ENCODE assay signal across 9 mouse cellular contexts in genomic region chr17:29155355-29156135, GRCm38 (mm10). TPM values are rescaled to one million over a fixed set of nuclear protein-coding genes. Genes with fewer than 3 reads are reported as not detected.
A peak's percentile ranks its signal among the peaks of the same experiment; 100 is the strongest.
DNase-seq lines count a peak whose midpoint lies in the region; ATAC-seq and TF ChIP-seq lines count a peak whose summit lies in the region.
"Had no signal": no experiment of that assay in that cellular context is flagged by ENCODE, and none has a peak within 500 bp of the region (broad histone marks: within the 10 kb centered on the region; RNA-seq: fewer than 3 reads in every experiment).

No protein-coding gene starts in this region.

- peak overlapping the region; percentile 67; the same call in 1 of the 2 replicates for H3K27ac ChIP-seq in ES-E14 (ENCODE audit: insufficient read depth, low read depth, low read length, poor library complexity, severe bottlenecking)
- H3K27ac ChIP-seq in intestine, embryonic 14.5 days (ENCODE audit: low read depth) = peak overlapping the region; percentile 23; the same call in 1 of the 2 replicates
- H3K27ac ChIP-seq: liver, embryonic 15.5 days had no signal

- intact Hi-C loops in left cerebral cortex, postnatal 10 days (cut with DNase I) = no loop called here

- H3K4me3 ChIP-seq in ES-E14 (ENCODE audit: insufficient read depth in 1 of 2, low read depth in 1 of 2, low read length in 2 of 2, poor library complexity in 1 of 2, severe bottlenecking in 1 of 2) = peak overlapping the region; percentile 45 to 47; a peak in 3 of 4 replicates
- H3K4me3 ChIP-seq in intestine, embryonic 14.5 days (ENCODE audit: low read depth, low read length) = no peak overlapping the region
- H3K4me3 ChIP-seq: liver, embryonic 15.5 days had no signal

- H3K9ac ChIP-seq in ES-E14 (ENCODE audit: insufficient read depth, low read depth, low read length, poor library complexity, severe bottlenecking) = peak overlapping the region; percentile 0; the same call in 1 of the 2 replicates
- H3K9ac ChIP-seq in intestine, embryonic 14.5 days (ENCODE audit: low read length) = no peak overlapping the region
- H3K9ac ChIP-seq: liver, embryonic 15.5 days had no signal

- no peak for ATAC-seq in intestine, embryonic 14.5 days (replicated peaks; ENCODE audit: low FRiP score, low TSS enrichment, low read depth)

- H3K9me3 ChIP-seq in ES-E14 (ENCODE audit: control insufficient read depth, insufficient read depth, low read depth, low read length) = no peaks in the 10 kb centered on the region
- H3K9me3 ChIP-seq in intestine, embryonic 14.5 days (ENCODE audit: control insufficient read depth, low read length) = no peaks in the 10 kb centered on the region
- H3K9me3 ChIP-seq: liver, embryonic 15.5 days had no signal

- peaks cover 2 to 39% of the 10 kb centered on the region in 2 experiments; a peak in 2 of 4 replicates for H3K4me1 ChIP-seq in ES-E14 (ENCODE audit: control insufficient read depth in 2 of 2, insufficient read depth in 2 of 2, low read length in 2 of 2, poor library complexity in 1 of 2)
- H3K4me1 ChIP-seq in intestine, embryonic 14.5 days (replicated peaks; ENCODE audit: control insufficient read depth, insufficient read depth, low read length) = peaks cover 7% of the 10 kb centered on the region; the same call in 1 of the 2 replicates
- H3K4me1 ChIP-seq: liver, embryonic 15.5 days had no signal

- H3K27me3 ChIP-seq in intestine, embryonic 14.5 days (replicated peaks; ENCODE audit: control insufficient read depth, insufficient read depth, low read length) = no peaks in the 10 kb centered on the region
- H3K27me3 ChIP-seq: liver, embryonic 15.5 days had no signal

- H3K36me3 ChIP-seq in ES-E14 (ENCODE audit: control insufficient read depth, insufficient read depth, low read length, poor library complexity, severe bottlenecking) = no peaks in the 10 kb centered on the region; the same call in 1 of the 2 replicates
- no peaks in the 10 kb centered on the region for H3K36me3 ChIP-seq in intestine, embryonic 14.5 days (ENCODE audit: control insufficient read depth, insufficient read depth, low read length)
- H3K36me3 ChIP-seq: liver, embryonic 15.5 days had no signal

- DNase-seq in left cerebral cortex, adult 11 months (ENCODE audit: low spot score) = peak; percentile 57
- DNase-seq in left cerebral cortex, postnatal 10 days (ENCODE audit: extremely low spot score in 1 of 2, low spot score in 2 of 2) = no peak
- DNase-seq in ES-E14 (ENCODE audit: low read depth, low spot score) = no peak
- DNase-seq in intestine, embryonic 14.5 days (ENCODE audit: low spot score) = no peak
- DNase-seq in right cerebral cortex, postnatal 10 days (ENCODE audit: low spot score in 2 of 2) = peak; percentile 63 to 69
- no peak for DNase-seq in gastrocnemius, adult 8-10 months (ENCODE audit: low spot score in 2 of 2)
- DNase-seq in kidney, adult 11 months = no peak
- DNase-seq in heart, adult 18-20 months = no peak

- in situ Hi-C loops in ES-E14 (cut with MboI; ENCODE audit: low sequenced_read_pairs in 2 of 2, unreplicated experiment in 2 of 2) = no loop called here

- H3K4me2 ChIP-seq in intestine, embryonic 14.5 days (ENCODE audit: low read length) = no peak overlapping the region
- H3K4me2 ChIP-seq: liver, embryonic 15.5 days had no signal

- WGBS in intestine, embryonic 14.5 days = 69% methylated on average over 12 of the region's 12 CpGs

TF ChIP-seq in ES-E14, 5 proteins besides CTCF, POLR2A, EP300 and RAD21:
- TF ChIP-seq MAFK (IDR thresholded peaks at IDR 0.05; ENCODE audit: insufficient read depth, low read depth, low read length) = no peak
- no peak for TF ChIP-seq CHD2 (IDR thresholded peaks at IDR 0.05; ENCODE audit: low read depth, low read length)
- TF ChIP-seq ZNF384 (IDR thresholded peaks at IDR 0.05; ENCODE audit: low read depth, low read length) = no peak
- no peak for TF ChIP-seq ZC3H11A (IDR thresholded peaks at IDR 0.05; ENCODE audit: borderline replicate concordance, low read depth, low read length)
- no peak for TF ChIP-seq HCFC1 (IDR thresholded peaks at IDR 0.05; ENCODE audit: borderline replicate concordance, insufficient read depth, low read length)

RNA-seq across cellular contexts. Expression of gene Rab44, which starts 41.6 kb away (rescaled TPM):
- under 1 TPM in 1 of 2 experiments, not detected in 1; 0.15 TPM for total RNA-seq in left cerebral cortex, postnatal 10 days (2021)
- total RNA-seq in ES-E14 (2012; rRNA removed) = 0.31 and 0.85 TPM in 2 replicates
- 0.26 and 0.71 TPM in 2 replicates for polyA plus RNA-seq in intestine, embryonic 14.5 days (2014; fragmentation: Nextera tagmentation; extraction: Ambion mirVana)
- total RNA-seq in gastrocnemius, adult 8-10 months (2022) = under 1 TPM in 3 of 4 experiments, not detected in 1; 0.24 to 0.61 (median 0.56) TPM
- total RNA-seq in heart, adult 18-20 months (2021) = under 1 TPM in 1 of 2 experiments, not detected in 1; 0.69 TPM

Comparison
In these comparisons a context has a peak if more than half of its experiments do, and no peak if none do; other contexts are left out.
1. DNase-seq: peak in left cerebral cortex, adult 11 months (single experiment) and right cerebral cortex, postnatal 10 days (2 of 2); none in left cerebral cortex, postnatal 10 days (0 of 2), ES-E14 (single experiment), intestine, embryonic 14.5 days (single experiment), gastrocnemius, adult 8-10 months (0 of 2), kidney, adult 11 months (single experiment) and heart, adult 18-20 months (0 of 2).